Mouse (Mus musculus) kidney, embryonic 16.5 days (tissue): ENCODE measurements around the gene Rftn2. TPM values are rescaled to one million over a fixed set of nuclear protein-coding genes. Genes with fewer than 3 reads are reported as not detected.
A peak's percentile ranks its signal among the peaks of the same experiment; 100 is the strongest.

Experiments
- ATAC-seq: fragments of 200-750 bp; cut with Nextera tagmentation; 2 replicates; pipeline ENCODE4 v1.8.0; 2017; ENCODE audit warnings: moderate TSS enrichment; ENCODE audit not compliant: low FRiP score, low TSS enrichment
- H3K27ac ChIP-seq: fragments of 300-500 bp; sonication (generic); 2 replicates; pipeline ENCODE4 v1.5.1; 2014; ENCODE audit warnings: low read length
- H3K27me3 ChIP-seq: fragments of 300-500 bp; sonication (generic); 2 replicates; pipeline ENCODE4 v1.6.1; 2014; ENCODE audit warnings: low read length, control low read depth, mixed read lengths; ENCODE audit not compliant: insufficient read depth
- H3K36me3 ChIP-seq: fragments of 300-500 bp; sonication (generic); 2 replicates; pipeline ENCODE4 v1.6.1; 2014; ENCODE audit warnings: low read length, control low read depth, mixed read lengths; ENCODE audit not compliant: insufficient read depth
- H3K4me1 ChIP-seq: fragments of 300-500 bp; sonication (generic); 2 replicates; pipeline ENCODE4 v1.6.1; 2014; ENCODE audit warnings: low read length, control low read depth, mixed read lengths; ENCODE audit not compliant: insufficient read depth
- H3K4me2 ChIP-seq: fragments of 300-500 bp; sonication (generic); replicated peaks from 2 replicates; pipeline ENCODE4 v1.6.1; 2014; ENCODE audit warnings: low read depth, low read length
- H3K4me3 ChIP-seq: fragments of 300-500 bp; sonication (generic); 2 replicates; pipeline ENCODE4 v1.5.1; 2014; ENCODE audit warnings: mild to moderate bottlenecking, low read length
- H3K9ac ChIP-seq: fragments of 300-500 bp; sonication (generic); replicated peaks from 2 replicates; pipeline ENCODE4 v1.6.1; 2014; ENCODE audit warnings: low read length
- H3K9me3 ChIP-seq: fragments of 300-500 bp; sonication (generic); 2 replicates; pipeline ENCODE4 v1.6.1; 2016; ENCODE audit warnings: low read length, control low read depth
- WGBS: fragments of 180-500 bp; shearing (Covaris S2); extraction: QIAGEN DNeasy Blood & Tissue Kit; methylation state at CpG from one replicate; pipeline ENCODE4 v1.1.7; 2014; 5-methylcytosine and 5-hydroxymethylcytosine counted together
- polyA plus RNA-seq: library from polyadenylated mRNA; unstranded; fragments of >200 nt; fragmentation: Nextera tagmentation; extraction: Ambion mirVana; gene quantifications from 2 replicates; pipeline ENCODE4 v1.2.1, GENCODE M21; 2015

Gene Rftn2
- polyA plus RNA-seq, 1 experiment from 2014 or later: 7.6 TPM

DNA sequence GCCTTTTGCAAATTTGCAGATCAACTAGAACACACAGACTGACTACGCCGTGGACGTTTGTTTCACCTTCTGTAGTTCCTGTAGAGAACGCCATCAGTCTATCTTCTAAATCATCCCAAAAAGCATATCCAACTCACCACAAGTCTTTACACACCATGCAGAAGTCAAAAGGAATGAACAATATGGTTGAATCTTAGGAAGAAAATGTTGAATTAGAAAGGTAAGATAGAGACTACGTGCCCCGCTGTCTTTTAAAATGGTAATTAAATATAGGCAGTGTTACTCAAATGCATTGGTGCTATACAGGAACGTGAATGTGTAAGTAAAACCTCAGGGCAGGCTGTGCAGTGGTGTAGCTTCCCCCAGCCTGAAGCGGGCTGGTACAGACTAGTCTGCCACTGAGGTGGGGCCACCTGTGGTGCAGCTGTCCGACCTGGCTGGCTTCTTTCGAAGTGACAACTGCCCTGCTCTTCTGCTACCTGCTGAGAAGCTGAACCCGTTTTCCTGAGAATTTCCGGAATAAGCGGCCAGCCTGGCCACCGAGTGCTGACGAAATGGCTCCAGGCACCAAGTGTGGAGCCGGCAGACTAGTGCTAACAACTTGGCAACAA lies 8.4 kb upstream of the Rftn2 start:
- no peak for ATAC-seq
- Histone ChIP-seq H3K9ac (no peak overlapping the region), H3K36me3 (no peaks in the 10 kb centered on the region), H3K4me3 (no peak overlapping the region), H3K4me1 (peaks cover 18% of the 10 kb centered on the region), H3K4me2 (no peak overlapping the region), H3K27me3 (no peaks in the 10 kb centered on the region), H3K27ac (no peak overlapping the region), H3K9me3 (no peaks in the 10 kb centered on the region)
- WGBS: 58% methylated on average over 16 of the region's 16 CpGs

DNA sequence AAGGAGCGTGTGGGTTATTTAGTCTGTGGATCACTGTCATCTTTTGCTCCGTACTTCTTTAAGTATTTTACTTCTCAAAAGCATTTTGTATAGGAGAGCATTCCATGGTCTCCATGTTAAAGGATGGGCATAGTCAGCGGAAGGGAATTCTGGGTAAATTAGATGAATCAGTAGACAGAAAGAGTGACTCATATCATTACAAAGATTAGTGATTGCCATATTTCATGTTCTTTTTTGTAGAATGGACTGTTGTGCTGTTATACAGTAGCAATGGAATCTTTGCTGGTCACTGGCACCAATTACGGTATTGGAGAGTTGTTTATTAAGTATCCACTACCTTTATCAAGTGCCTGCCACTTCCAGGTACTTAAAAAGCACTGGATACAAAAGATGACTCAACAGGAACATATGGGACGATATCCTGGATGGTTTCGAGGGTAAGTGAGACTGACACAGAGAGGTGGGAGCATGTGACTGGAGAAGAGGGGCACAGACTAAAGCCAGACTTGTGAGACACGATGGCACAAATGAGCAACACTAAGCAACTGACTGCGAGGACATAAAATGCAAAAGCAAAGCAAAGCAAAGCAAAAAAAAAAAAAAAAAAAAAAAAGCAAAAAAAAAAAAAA lies 1.8 kb upstream of the Rftn2 start:
- Histone ChIP-seq H3K4me2 (no peak overlapping the region), H3K4me1 (no peaks in the 10 kb centered on the region), H3K27me3 (no peaks in the 10 kb centered on the region; the same call in 1 of the 2 replicates), H3K4me3 (no peak overlapping the region), H3K36me3 (no peaks in the 10 kb centered on the region), H3K9me3 (no peaks in the 10 kb centered on the region), H3K9ac (no peak overlapping the region), H3K27ac (no peak overlapping the region)
- no peak for ATAC-seq
- WGBS: 78% methylated on average over 8 of the region's 8 CpGs

DNA sequence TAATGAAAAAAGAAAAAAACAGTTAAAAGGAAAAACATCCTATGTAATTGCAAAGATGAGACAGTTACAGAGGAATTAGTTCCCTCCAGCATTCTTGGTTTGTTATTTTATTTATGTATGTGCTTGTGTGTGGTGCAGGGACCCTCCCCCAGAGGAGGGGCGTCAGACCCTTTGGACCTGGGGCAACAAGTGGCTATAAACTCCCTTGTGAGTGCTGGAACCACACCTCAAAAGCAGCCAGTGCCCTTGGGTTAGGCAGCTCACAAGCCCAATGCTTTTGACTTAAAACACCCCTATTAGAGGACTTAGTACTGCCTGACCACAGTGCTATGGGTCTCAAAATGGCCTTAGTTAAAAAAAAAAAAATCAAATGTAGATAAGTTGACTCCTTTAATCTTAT lies 794 bp upstream of the Rftn2 start:
- no peak overlapping the region for H3K27ac ChIP-seq
- WGBS: 33% methylated on average over 1 of the region's 1 CpGs
- no peak for ATAC-seq
- H3K4me1 ChIP-seq: no peaks in the 10 kb centered on the region
- H3K36me3 ChIP-seq: no peaks in the 10 kb centered on the region
- H3K4me3 ChIP-seq: no peak overlapping the region
- no peak overlapping the region for H3K9ac ChIP-seq
- no peak overlapping the region for H3K4me2 ChIP-seq
- H3K9me3 ChIP-seq: no peaks in the 10 kb centered on the region
- no peaks in the 10 kb centered on the region; the same call in 1 of the 2 replicates for H3K27me3 ChIP-seq

DNA sequence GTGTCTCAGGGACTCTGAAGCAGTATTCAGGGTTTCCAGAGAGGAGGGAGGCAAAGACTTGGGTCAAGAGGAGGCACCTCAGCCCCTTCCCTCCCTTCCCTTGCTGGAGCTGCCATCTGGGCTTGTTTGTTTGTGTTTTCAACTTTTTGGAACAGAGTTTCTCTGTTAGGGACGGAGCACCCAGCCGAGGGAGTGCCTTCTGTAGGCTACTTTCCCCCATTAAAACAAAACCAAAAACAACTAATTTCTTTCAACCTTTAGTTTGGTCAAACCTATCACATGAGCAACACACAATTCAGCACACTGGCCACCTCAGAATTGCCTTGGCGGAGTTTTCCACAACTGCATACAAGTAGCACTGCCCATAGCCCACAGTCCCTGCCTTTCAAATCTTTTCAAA lies 1.2 kb downstream of the Rftn2 start:
- Histone ChIP-seq H3K27me3 (no peaks in the 10 kb centered on the region; the same call in 1 of the 2 replicates), H3K4me2 (peak overlapping the region; percentile 59), H3K9ac (peak overlapping the region; percentile 49), H3K4me1 (no peaks in the 10 kb centered on the region), H3K27ac (no peak overlapping the region), H3K9me3 (no peaks in the 10 kb centered on the region), H3K36me3 (no peaks in the 10 kb centered on the region), H3K4me3 (peak overlapping the region; percentile 37)
- no peak for ATAC-seq
- WGBS: 32% methylated on average over 3 of the region's 3 CpGs

DNA sequence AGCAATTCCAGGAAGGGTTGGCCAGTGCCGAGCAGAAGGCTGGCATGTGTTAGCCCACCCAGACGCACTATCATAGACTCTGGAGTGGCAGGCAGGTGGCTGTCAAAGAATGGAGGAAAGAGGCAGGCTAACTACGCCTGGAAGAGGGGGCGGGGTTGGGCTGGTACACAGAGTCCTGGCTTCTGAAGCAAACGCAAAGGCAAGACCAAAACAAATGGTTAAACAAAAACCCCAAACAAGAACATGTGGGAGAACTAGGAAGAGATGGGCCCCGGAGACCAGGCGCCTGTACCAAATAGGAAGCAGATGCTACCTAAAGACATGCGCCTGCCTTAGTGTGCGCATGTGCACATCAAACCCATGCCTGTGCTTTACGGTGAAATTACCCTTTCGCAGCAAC lies 2.5 kb downstream of the Rftn2 start:
- no peak overlapping the region for H3K27ac ChIP-seq
- peak overlapping the region; percentile 59 for H3K4me2 ChIP-seq
- no peaks in the 10 kb centered on the region for H3K9me3 ChIP-seq
- WGBS: 72% methylated on average over 11 of the region's 11 CpGs
- H3K9ac ChIP-seq: no peak overlapping the region
- no peaks in the 10 kb centered on the region for H3K36me3 ChIP-seq
- no peak overlapping the region for H3K4me3 ChIP-seq
- no peaks in the 10 kb centered on the region for H3K4me1 ChIP-seq
- ATAC-seq: no peak
- H3K27me3 ChIP-seq: no peaks in the 10 kb centered on the region; the same call in 1 of the 2 replicates

DNA sequence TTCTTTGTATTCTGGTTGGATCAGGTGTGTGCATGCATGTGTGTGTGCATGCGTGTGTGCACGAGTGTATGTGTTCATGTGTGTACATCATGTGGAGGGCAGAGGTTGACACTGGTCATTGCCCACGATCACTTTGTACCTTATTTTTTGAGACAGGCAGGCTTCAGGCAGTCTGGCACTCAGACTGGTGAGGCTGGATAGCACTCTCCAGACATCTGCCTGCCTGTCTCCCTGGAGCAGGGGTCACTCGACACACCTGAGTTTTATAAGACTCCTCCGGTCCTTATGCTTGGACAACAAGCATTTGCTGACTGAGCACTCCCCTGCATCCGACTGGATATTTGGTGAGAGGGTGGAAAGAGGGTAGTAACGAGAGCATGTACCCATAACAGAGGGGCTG lies 3.6 kb downstream of the Rftn2 start:
- WGBS: 83% methylated on average over 7 of the region's 7 CpGs
- no peaks in the 10 kb centered on the region for H3K4me1 ChIP-seq
- no peaks in the 10 kb centered on the region for H3K36me3 ChIP-seq
- ATAC-seq: no peak
- H3K4me3 ChIP-seq: no peak overlapping the region
- H3K4me2 ChIP-seq: no peak overlapping the region
- no peaks in the 10 kb centered on the region for H3K9me3 ChIP-seq
- no peak overlapping the region for H3K27ac ChIP-seq
- no peaks in the 10 kb centered on the region; the same call in 1 of the 2 replicates for H3K27me3 ChIP-seq
- no peak overlapping the region for H3K9ac ChIP-seq

DNA sequence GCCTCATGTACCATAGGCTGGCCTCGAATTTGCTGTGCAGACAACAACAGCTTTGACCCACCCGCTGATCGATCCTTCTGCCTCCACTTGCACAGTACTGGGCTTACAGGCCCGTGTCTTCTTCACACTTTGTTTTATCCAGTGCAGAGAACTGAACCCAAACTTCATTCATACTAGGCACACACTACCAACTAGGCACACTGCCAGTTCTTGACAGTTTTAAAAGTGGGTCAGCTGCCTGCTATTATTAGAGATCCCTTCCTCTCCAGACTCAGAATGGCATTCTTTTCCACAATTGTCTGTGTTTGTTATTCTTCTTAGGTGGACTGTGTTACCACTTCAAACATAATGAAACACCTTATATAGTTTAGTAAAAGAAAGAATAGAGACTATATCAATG lies 5.2 kb downstream of the Rftn2 start:
- peaks cover 6% of the 10 kb centered on the region; the same call in 1 of the 2 replicates for H3K4me1 ChIP-seq
- H3K36me3 ChIP-seq: no peaks in the 10 kb centered on the region
- H3K9me3 ChIP-seq: no peaks in the 10 kb centered on the region
- no peak overlapping the region for H3K9ac ChIP-seq
- no peak overlapping the region for H3K4me3 ChIP-seq
- 0 out of 2 replicates have a peak, but pooled peaks have one; percentile 2 for ATAC-seq
- no peaks in the 10 kb centered on the region; the same call in 1 of the 2 replicates for H3K27me3 ChIP-seq
- no peak overlapping the region for H3K4me2 ChIP-seq
- 72% methylated on average over 4 of the region's 4 CpGs for WGBS
- no peak overlapping the region for H3K27ac ChIP-seq

DNA sequence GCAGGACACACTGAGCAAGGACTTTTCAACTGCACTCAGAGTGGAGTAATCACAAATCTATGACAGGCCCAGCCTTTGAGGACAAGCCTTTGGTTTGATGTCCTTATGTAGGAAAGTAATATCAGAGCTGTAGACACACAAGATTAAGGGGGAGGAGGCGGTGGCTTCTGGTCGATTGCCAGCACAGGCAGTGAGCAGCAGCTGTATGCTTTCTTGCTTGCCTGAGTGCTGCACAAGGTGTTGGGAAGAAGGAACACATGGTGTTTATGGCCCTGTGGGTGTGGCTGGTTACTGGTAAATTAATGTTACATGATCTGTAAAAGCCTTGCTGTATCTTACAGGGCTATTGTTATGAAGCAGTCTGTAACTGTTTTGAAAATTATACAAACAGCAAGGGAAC lies 9.4 kb downstream of the Rftn2 start:
- no peak for ATAC-seq

DNA sequence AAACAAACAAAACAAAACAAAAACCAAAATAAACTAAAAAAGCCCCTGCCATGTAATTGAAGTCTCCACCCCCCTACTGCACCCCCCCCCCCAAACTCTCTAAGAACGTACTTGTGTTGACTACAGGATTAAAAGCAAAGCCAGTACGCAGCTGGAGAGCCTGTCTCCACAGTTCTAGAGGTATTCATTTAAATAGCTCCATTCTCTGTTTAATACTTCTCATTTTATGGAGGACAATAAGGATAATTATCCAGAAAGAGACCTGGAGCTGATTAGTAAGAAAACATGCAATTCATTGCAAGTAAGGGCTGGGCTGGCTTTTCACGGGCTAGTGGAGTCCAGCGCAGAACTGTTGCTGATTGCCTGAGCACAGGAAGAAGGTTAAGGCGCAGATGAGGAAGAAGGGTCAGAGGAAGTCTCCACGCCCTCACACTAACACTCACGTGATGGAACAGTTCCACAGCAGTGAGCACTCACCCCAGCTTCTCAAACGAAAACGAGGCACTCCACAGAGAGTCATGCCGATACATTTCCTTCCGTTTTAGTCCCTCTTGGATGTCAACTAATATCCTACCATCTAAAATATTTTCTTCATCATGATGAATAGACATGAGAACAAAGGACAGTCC lies 11.3 kb downstream of the Rftn2 start:
- no peaks in the 10 kb centered on the region for H3K9me3 ChIP-seq
- peaks cover 12% of the 10 kb centered on the region; the same call in 1 of the 2 replicates for H3K4me1 ChIP-seq
- ATAC-seq: peak; percentile 39; the same call in 1 of the 2 replicates
- H3K36me3 ChIP-seq: no peaks in the 10 kb centered on the region
- no peak overlapping the region for H3K9ac ChIP-seq
- H3K4me3 ChIP-seq: no peak overlapping the region
- 51% methylated on average over 11 of the region's 11 CpGs for WGBS
- no peaks in the 10 kb centered on the region for H3K27me3 ChIP-seq
- H3K4me2 ChIP-seq: no peak overlapping the region
- peak overlapping the region; percentile 45; the same call in 1 of the 2 replicates for H3K27ac ChIP-seq

More for the DNA sequence above, 9.4 kb downstream of the Rftn2 start:
- H3K27ac ChIP-seq: no peak overlapping the region
- no peak overlapping the region for H3K4me2 ChIP-seq
- H3K27me3 ChIP-seq: no peaks in the 10 kb centered on the region
- peaks cover 9% of the 10 kb centered on the region; the same call in 1 of the 2 replicates for H3K4me1 ChIP-seq
- H3K9ac ChIP-seq: no peak overlapping the region
- H3K4me3 ChIP-seq: no peak overlapping the region
- WGBS: 23% methylated on average over 2 of the region's 2 CpGs
- no peaks in the 10 kb centered on the region for H3K9me3 ChIP-seq
- H3K36me3 ChIP-seq: no peaks in the 10 kb centered on the region

DNA sequence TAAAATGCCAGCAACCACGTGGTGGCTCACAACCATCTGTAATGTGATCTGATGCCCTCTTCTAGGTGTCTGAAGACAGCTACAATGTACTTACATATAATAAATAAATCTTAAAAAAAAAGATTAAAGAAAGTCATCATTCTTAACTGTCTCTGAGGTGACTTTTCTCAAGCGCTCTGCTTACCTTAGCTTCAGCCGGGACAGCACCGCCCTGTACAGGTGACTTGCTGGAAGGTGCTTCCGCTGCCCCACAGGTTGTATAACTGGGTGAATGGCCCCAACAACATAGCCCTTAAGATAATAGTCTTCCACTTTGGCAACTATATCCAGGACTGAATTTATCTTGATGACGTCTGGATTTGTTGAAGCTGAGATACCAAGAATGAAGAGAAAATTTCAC lies 12.6 kb downstream of the Rftn2 start:
- ATAC-seq: no peak
- 82% methylated on average over 6 of the region's 6 CpGs for WGBS
- no peak overlapping the region for H3K4me2 ChIP-seq

More for the DNA sequence above, 12.6 kb downstream of the Rftn2 start:
- Histone ChIP-seq H3K9me3 (no peaks in the 10 kb centered on the region), H3K4me3 (no peak overlapping the region), H3K27ac (no peak overlapping the region), H3K4me1 (peaks cover 14% of the 10 kb centered on the region; the same call in 1 of the 2 replicates), H3K9ac (no peak overlapping the region), H3K36me3 (no peaks in the 10 kb centered on the region), H3K27me3 (no peaks in the 10 kb centered on the region)
